Mouse (Mus musculus): ENCODE measurements around the gene Nmur1.

Nmur1 gene

GRCm38 (mm10) chr1:86408515-86408914 is 17.5 kb downstream of the Nmur1 start:
- DNase-seq (ENCODE audit: low read depth) = no peak

GRCm38 (mm10) chr1:86406914-86407313 is 19.1 kb downstream of the Nmur1 start:
- no peak for DNase-seq (ENCODE audit: low read depth)

GRCm38 (mm10) chr1:86406313-86406712 is 19.7 kb downstream of the Nmur1 start:
- DNase-seq (ENCODE audit: low read depth) = no peak

GRCm38 (mm10) chr1:86404834-86405233 is 21.2 kb downstream of the Nmur1 start:
- DNase-seq (ENCODE audit: low read depth) = peak; percentile 17

GRCm38 (mm10) chr1:86400096-86400754 is 25.8 kb downstream of the Nmur1 start:
- DNase-seq (ENCODE audit: low read depth) = no peak

GRCm38 (mm10) chr1:86399322-86399721 is 26.7 kb downstream of the Nmur1 start:
- no peak for DNase-seq (ENCODE audit: low read depth)

DNA sequence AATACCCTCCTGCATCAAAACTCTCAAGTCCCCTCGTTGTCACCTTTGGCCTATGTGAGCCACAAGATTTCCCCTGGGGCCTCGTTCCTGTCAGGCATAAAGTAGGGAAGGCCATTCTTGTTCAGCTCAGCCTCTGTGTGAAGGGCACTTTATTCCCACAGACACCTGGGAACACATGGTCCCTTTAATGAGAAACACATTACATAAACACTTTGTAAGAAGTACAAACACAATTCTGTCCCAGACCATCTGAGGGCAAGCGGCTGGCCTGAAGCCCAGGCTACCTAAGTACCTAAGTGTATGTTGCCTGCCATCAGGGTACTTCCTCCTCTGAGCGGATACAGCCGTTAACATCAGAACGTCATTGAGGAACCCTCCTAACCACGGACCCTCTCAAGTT is 27.8 kb downstream of the Nmur1 start:
- DNase-seq (ENCODE audit: low read depth) = no peak

DNA sequence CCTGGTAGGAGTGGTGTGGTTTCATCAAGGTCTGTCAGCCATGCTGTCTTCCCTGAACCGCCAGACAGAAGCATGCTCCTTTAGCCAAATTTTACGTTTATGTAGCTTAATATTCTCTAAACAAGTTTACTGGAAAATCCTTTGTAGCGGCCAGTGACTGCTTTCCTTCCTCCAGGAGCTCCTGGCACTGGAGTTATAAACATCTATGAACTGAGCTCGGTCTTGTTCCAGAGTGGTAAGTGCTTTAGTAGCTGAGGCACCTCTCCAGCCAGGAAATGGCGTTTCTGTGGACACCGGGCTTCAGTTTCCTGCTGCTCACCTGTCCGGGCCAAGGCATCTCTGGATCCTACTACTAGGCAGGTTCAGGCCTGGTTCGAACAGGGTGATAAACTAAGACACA is 28.4 kb downstream of the Nmur1 start:
- no peak for DNase-seq (ENCODE audit: low read depth)

DNA sequence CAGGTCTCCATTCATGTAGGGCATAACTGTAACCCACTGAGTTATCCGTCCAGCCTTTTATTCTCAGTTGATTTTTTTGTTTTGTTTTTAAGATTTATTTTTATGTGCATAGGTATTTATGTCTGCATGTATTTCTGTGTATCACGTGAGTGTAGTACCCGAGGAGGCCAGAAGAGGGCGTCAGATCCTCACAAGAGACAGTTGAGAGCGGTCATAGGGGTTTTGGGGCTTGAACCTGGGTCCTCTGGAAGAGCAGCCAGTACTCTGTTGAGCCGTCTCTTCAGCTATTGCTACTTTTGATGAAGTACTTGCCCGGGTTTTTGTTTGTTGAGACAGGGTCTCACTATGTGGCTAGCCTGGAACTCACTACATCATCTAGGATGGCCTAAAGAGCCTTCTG is 30.1 kb downstream of the Nmur1 start:
- no peak for DNase-seq (ENCODE audit: low read depth)

DNA sequence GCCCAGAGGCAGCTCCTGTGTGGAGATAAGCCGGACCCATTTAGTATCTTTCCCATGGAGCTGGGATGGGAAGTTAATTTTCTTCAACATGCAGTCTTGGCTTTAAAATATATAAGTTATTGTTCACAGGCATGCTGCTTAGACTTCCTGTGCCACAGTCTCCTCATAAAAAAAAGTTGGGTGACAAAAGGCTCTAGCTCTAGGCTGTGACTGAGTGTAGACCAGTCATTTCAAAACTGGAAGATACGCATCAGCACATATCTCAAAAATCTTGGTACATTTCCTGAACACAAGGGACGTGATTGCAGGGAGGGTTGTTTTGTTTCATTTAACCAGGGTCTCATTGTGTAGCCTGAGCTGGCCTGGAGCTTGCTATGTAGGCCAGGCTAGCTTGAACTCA is 31.8 kb downstream of the Nmur1 start:
- no peak for DNase-seq (ENCODE audit: low read depth)

DNA sequence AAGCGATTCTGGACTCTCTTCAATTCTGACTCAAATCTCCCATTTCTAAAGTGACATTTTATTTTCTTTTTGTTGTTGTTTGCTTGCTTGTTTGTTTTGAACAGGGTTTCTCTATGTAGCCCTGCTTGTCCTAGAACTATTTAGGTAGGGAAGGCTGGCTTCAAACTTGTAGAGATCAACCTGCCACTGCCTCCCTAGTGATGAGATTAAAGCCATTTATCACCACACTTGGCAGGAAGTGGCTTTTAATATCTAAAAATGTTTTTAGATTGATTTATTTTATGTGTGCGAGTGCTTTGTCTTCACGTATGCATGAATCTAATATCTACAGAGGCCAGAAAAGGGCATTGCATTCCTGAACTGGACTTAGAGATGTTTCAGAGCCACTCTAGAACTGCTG is 32.8 kb downstream of the Nmur1 start:
- no peak for DNase-seq (ENCODE audit: low read depth)

- DNase-seq (ENCODE audit: low read depth) = no peak
Observed at GRCm38 (mm10) chr1:86391425-86391824, 34.6 kb downstream of the Nmur1 start.

DNA sequence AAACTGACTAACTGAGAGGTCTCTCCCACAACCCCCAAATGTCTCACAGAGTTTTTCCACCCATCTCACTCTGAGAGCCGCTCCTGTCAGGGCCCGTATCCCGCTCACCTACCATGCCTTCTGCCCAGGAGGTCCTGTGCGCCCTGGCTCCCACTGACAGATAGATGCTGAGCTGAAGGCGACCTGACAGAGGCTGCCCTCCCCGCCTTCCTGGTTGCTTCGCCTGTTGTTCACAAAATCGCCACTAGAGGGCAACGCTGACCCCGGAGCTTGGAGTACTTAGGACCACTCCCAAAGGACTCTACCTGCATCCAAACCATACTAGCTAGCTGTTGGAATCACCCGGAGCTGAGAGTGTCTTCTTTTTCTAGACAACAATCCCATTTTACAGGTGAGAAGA is 36.8 kb downstream of the Nmur1 start:
- peak; percentile 55 for DNase-seq (ENCODE audit: low read depth)

GRCm38 (mm10) chr1:86381027-86381426 is 45.0 kb downstream of the Nmur1 start:
- peak; percentile 57 for DNase-seq (ENCODE audit: low read depth)

DNA sequence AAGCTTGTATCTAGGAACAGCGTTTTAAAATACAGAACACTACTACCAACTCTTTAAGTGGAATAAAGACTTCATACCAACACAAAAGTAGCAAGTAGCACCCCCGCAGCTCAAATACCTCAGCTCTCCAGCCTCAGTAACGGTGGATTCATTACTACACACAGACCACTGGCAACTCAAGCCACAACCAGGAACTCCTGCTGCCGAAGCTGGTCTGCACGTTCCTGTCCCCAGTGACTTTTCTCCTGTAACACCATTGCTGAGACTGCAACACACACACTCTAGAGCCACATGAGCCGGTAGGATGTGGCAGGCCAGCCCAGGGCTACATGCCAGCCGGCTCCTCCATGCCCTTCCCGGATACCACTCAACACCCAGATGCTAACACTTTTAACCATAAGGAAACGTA is 46.9 kb downstream of the Nmur1 start:
- DNase-seq (ENCODE audit: low read depth) = no peak

DNA sequence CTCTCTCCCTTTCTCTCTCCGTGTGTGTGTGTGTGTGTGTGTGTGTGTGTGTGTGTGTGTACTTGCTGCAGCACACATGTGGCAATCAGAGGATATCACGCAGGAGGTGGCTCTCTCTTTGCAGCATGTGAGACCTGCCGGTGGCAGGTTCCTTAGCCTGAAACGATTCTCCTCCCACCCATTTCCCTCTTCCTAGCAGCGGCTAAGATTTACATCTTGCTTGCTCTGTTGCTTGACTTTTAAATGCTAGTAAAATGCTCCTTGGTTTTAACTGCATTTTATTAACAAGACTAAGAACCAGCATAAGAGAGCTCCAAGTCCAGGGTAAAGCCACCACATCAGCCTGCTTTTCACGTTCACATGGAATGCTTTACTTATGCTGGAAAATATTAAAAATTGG is 47.4 kb downstream of the Nmur1 start:
- DNase-seq (ENCODE audit: low read depth) = no peak

GRCm38 (mm10) chr1:86376354-86376753 is 49.7 kb downstream of the Nmur1 start:
- DNase-seq (ENCODE audit: low read depth) = no peak

DNA sequence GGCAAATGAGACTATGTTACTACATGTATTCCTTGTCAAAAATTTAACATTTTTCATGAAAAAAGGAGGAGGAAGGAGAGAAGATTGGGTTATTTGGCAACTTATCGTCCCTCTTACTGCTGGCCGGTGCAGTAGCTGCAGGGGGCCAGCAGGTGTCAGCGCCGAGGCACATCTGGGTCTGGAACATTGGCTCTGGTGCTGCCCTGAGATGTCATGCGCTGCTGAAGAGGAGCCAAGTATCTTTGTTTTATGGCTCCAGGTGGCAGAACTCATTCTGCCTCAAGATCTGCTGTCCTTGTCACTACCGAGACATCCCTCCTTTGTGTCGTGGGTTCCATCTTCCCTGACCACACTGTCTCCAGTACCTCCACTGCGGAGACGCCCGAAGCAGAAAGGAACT is 54.0 kb downstream of the Nmur1 start:
- no peak for DNase-seq (ENCODE audit: low read depth)

DNA sequence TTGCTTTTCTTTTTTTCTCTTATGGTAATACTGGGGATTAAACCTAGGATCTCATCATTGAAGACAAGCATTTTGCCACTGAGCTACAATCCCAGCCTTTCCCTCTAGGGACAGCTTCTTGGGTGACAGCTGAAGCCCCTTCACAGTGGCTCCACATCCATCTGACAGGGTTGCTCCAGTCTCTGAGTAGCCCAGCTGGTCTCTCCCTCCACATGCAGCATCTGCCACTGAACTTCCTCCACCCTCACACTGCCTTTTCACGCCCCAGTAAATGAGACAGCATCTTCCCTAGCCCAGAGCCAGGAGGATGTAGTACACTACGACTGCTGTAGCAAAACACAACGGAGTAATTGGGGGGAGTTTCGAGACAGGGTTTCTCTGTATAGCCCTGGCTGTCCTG is 57.9 kb downstream of the Nmur1 start:
- DNase-seq (ENCODE audit: low read depth) = no peak

- no peak for DNase-seq (ENCODE audit: low read depth)
Observed at GRCm38 (mm10) chr1:86363671-86364070, 62.4 kb downstream of the Nmur1 start.

DNA sequence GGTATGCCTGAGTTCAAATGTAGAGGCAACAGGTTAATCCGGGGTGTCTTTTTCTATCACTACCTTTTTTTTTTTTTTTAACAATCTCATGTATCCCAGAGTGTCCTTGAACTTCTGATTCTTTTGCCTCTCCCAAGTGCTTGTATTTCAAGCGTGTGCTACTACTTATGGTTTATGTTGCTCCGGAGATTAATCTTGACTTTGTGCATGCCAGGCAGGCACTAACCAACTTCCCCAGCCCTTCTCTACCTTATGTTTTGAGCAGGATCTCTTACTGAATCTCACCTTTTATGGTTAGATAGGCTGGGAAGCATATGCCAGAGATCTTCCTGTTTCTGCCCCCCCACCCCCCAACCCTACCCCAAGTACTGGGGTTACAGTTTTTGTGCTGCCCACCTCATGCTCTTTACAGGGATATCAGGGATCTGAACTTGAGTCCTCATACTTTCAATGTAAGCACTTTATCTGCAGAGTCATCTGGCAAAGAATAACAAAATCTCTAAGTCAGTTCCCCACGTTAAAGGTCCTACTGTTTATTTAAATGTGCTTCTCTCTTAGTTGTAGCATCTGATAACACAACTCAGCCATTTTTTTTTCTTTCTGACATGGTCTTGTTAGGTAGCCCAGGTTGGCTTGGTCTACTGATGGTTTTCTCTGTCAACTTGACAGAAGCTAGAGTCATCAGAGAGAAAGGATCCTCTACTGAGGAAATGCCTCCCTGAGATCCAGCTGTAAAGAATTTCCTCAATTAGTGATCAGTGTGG is 64.0 kb downstream of the Nmur1 start:
- no peak for DNase-seq (ENCODE audit: low read depth)

DNA sequence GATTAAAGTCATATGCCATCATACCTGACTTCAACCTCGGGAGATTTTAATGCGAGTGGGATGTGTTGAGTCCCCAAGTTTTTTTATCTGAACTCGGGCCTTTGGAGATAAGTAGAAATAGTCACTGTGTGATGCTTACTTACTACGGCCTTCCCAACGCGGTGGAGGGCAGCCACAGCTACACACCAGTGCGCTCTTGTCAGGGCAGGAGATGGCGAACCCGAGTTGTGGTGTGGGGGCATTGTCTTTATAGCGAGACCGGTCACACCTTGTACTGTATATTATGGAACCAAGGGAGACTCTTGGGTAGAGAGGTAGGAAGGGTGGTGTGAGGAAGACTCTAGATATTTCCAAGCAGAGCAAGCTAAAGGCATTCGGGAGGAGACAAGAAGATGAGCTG is 65.6 kb downstream of the Nmur1 start:
- DNase-seq (ENCODE audit: low read depth) = no peak

- DNase-seq (ENCODE audit: low read depth) = no peak
Observed at GRCm38 (mm10) chr1:86359798-86360179, 66.2 kb downstream of the Nmur1 start.

All from c-Kit-positive CD71-positive TER-119-negative erythroid progenitor cells, embryonic 14.5 days (primary cell).